Mouse (Mus musculus) liver, embryonic 14.5 days (tissue): Measurements from ENCODE around the gene Spag16.

ENCODE experiments used
- CTCF ChIP-seq: IDR thresholded peaks from 2 replicates; pipeline ENCODE4 v1.5.1; 2016; ENCODE audit warnings: antibody characterized with exemption, low read depth, control low read depth
- EP300 ChIP-seq: IDR thresholded peaks from 2 replicates; pipeline ENCODE4 v1.6.1; 2016; ENCODE audit warnings: antibody characterized with exemption, low read depth

- TF ChIP-seq CTCF: no peak
- TF ChIP-seq EP300: no peak
These were observed 26.7 kb downstream of the Spag16 start for GRCm38 (mm10) chr1:69853436-69853835.
